Mouse (Mus musculus) inflammation-experienced regulatory T-cells (primary cell): ENCODE data around the gene Sox11. TPM values are rescaled to one million over a fixed set of nuclear protein-coding genes. Genes with fewer than 3 reads are reported as not detected.

ENCODE experiments used
- polyA plus RNA-seq, 2 experiments: library from polyadenylated mRNA; unstranded; fragments of 100-300 nt; shearing (Covaris generic); gene quantifications; one replicate each; pipeline ENCODE4 v1.2.1; 2017

Sox11 gene
- polyA plus RNA-seq: under 1 TPM in 1 of 2 experiments, not detected in 1; 0.77 TPM

DNA sequence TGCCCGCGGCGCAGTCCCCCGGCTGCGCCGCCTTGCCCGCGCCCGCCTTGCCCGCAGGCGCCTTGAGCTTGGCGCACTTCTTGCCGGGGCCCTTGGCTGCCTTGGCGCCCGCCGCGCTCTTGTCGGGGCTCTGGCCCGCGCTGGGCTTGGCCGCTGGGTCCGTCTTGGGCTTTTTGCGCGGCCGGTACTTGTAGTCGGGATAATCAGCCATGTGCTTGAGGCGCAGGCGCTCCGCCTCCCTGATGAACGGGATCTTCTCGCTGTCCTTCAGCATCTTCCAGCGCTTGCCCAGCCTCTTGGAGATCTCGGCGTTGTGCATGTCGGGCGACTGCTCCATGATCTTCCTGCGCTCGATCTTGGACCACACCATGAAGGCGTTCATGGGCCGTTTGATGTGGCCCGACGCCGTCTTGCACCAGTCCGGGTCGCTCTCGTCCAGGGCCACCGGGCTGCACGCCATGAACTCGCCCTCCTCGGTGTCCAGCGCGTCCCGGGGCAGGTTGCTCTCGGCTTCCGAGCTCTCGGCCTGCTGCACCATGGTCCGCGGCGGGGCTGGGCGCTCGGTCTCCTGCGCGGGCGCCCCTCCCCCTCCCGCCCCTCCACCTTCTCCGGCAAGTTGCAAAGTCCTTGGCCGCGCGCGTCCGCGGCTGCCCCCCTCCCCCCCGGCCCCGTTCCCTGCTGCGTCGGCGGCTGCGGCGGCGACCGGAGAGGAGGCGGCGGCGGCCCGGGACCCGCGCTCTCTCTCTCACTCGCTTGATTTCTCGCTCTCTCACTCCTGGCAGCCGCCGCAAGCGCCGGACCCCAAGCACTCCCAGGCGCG is at the start of gene Sox11:
TSS of gene Sox11 (minus strand) at position 704 of the 820 bp plus-strand sequence.

